Mouse (Mus musculus) CH12F3 (cell line): ENCODE results near the gene Sp6.

Source experiments
- in situ Hi-C: fragments of 300-500 bp; cut with MboI; formaldehyde crosslinking; loops from 2 replicates; pipeline ENCODE4 v1.14.3; 2020; ENCODE audit warnings: low sequenced_read_pairs

The Sp6 gene

DNA sequence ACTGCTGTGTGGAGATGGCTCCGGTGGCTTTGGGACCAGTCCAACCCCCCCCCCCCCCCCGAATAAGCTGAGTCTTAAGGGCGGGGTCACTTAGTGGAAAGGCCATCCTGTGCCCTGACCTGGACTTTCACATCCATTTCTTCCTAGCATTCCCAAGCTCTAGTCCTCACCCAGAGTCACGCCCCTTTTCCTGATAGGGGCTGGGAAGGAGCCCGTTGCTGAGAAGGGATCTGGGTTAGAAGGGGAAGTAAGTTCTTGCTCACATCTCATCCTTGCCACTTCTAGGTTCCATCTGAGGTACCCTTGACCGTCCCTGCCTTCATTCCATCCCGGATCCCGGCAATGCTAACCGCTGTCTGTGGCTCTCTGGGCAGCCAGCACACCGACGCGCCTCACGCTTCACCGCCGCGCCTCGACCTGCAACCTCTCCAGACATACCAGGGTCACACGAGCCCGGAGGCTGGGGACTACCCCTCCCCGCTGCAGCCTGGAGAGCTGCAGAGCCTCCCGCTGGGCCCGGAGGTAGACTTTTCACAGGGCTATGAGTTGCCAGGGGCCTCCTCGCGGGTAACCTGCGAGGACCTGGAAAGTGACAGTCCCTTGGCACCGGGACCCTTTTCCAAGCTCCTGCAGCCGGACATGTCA is 8.0 kb downstream of the Sp6 start:
- in situ Hi-C loops: loop anchor here (5.0 kb wide), 1 partner anchor 34 kb away; no protein-coding TSS in a partner anchor

GRCm38 (mm10) chr11:97021873-97022484 is 8.8 kb downstream of the Sp6 start:
- in situ Hi-C loops: loop anchor here (5.0 kb wide), 1 partner anchor 35 kb away; no protein-coding TSS in a partner anchor

GRCm38 (mm10) chr11:97024977-97025376 is 11.8 kb downstream of the Sp6 start:
- in situ Hi-C loops: loop anchor here (5.0 kb wide), 1 partner anchor 38 kb away; no protein-coding TSS in a partner anchor

GRCm38 (mm10) chr11:97025721-97026344 is 12.6 kb downstream of the Sp6 start:
- in situ Hi-C loops: no loop called here

GRCm38 (mm10) chr11:97029686-97030417 is 16.7 kb downstream of the Sp6 start, which contains the start of gene Scrn2:
Gene Scrn2, plus strand, starts transcription at chr11:97029938.
- in situ Hi-C loops: no loop called here

- in situ Hi-C loops: no loop called here
Observed at GRCm38 (mm10) chr11:97030426-97030825, 17.2 kb downstream of the Sp6 start.

GRCm38 (mm10) chr11:97031977-97032376 is 18.8 kb downstream of the Sp6 start:
- in situ Hi-C loops: no loop called here

- in situ Hi-C loops: no loop called here
Observed at GRCm38 (mm10) chr11:97032499-97032898, 19.3 kb downstream of the Sp6 start.

DNA sequence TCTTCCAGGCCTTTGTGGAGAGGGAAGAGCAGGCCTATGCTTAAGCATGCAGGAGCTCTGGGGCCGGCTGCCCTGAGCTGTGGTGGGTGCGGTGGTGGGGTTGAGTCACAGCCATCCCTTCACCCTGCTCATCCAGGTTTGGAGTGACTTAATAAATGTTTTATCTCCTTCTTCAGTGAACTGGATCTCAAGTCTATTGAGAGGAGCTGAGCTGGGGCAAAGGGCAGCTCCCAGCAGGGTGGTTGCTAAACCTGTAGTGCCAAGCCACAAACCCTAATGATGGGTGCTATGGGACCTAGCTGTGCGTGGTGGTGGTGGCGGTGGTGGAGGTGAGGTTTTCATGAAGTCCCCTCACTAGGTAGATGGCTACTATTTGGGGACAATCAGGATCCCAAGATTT is 20.6 kb downstream of the Sp6 start:
- in situ Hi-C loops: no loop called here

DNA sequence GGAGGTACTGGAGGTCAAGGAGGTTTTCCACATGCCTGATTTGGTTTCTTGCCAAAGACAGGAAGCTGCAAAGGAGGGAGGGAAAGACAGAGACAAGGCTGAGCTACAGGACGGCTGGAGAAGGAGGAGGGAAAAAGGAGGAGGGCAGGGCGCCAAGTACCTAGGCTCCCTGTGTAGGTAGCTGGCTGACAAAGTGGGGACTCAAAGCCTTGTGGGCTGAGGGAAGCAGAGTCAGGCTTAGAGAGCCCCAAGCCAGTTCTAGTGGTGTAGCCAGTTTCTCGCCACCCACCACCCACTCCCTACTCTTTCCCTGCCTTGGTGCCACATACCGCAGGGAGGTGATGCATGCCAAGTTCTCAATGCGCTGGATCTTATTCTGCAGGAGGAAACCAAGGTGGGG is 22.9 kb downstream of the Sp6 start:
- in situ Hi-C loops: no loop called here

DNA sequence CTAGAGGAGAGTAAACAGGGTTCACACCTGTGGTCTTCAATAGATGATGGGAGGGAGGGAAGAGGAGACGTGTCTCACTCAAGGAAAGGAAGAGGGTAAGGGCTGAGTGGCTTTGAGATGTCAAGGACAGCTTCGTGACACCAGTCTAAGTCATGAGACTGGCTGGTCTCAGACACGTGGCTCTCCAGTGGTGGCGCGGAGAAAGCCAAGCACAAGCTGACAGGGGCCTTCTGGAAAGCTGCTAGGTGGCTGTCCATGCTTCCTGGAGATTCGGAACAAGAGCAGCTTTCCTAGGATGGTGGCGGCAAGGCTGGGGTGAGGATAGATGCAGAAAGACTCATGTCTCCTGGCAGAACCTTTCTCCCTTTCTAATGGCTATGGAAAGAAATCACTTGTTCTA is 25.7 kb downstream of the Sp6 start:
- in situ Hi-C loops: no loop called here

DNA sequence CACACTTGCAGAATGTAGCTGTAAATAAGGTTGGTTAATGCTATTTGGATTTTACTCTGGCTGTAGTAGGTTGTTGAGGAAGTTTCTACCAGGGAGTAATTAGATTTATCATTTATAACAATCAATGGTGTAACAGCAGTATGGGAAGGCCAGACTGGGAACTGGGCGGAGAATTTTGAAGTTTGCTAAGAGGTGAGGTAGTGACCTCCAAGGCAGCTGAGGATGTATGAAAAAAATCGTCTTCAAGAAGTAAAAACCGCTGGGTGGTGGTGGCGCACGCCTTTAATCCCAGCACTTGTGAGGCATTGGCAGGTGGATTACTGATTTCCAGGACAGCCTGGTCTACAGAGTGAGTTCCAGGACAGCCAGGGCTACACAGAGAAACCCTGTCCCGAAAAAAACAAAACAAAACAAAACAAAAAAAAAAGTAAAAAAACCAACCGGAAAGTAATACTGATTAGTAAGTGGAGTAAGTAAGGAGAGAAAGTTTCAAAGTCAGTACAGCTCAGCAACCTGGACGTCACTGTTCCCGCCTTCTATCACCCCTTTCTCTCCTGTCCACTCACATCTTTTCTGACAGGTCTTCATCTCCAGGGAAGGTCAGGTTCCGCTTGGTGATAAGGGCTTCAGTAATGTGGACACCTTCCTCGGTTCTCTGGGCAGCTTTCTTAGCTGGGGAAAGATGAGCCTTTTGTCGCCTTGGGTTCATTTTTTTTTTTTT is 27.3 kb downstream of the Sp6 start:
- in situ Hi-C loops: no loop called here

DNA sequence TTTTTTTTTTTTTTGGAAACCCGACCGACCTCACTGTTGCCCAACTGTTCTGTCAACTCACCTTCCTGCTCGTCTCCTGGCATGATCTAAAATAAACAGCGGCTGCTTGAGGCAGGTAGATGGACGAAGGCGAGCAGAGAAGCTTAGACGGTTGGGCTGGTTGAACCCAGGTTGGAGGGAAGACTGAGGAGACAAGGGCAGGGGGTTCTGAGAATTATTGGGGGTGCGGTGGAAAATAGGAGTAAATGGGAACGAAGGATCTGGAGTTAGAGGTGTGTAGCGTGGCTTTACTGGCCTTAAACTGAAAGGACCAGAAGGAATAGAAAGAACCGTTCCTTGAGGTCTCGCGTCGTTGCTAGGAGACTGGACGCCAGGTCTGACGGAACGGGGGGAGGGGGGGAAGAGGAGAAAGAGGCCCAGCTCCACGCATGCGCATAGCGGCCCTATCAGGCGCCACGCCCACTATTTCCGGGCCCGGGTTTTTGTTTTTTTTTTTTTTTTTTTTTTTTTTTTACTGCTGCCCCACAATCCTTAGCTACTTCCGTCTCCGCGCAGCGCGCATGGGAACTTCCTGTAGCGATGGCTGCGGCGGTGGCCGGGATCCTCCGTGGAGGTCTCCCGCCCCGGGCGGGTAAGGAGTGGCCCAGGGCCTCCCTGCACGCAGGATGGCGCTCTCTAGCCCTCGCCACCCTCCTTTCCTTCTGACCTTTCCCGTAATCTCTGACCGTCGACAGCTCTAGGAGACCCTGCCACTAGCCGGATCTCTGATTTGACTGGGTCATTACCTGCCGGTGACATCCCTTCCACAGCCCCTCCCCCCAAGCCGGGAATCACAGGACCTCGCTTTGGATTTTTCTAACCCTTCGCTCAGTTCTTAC is 28.1 kb downstream of the Sp6 start, which contains the start of the genes Lrrc46 and Mrpl10:
TSS of gene Lrrc46 (minus strand) at position 386 of the 878 bp plus-strand sequence.
TSS of gene Mrpl10 (plus strand) at position 539 of the 878 bp plus-strand sequence.
- in situ Hi-C loops: no loop called here

DNA sequence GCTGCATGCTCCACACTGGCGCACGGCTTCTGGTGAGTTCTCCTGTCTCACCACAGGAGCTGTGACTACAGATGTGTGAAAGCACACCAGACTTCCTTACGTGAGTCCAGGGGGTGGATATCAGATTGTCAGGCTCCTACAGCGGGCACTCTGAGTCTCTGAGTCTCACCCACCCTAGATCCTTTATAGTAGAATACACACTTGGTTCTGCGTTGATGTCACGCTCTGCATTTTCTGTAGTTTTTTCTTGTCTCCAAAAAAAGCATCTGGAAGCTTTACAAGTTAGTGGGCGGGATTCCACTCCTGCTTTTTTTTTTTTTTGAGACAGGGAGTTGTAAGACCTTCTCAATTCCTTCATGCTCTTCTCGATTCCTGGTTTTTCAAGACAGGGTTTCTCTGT is 31.7 kb downstream of the Sp6 start:
- in situ Hi-C loops: no loop called here

- in situ Hi-C loops: no loop called here
Observed at GRCm38 (mm10) chr11:97045861-97046260, 32.7 kb downstream of the Sp6 start.

- in situ Hi-C loops: no loop called here
Observed at GRCm38 (mm10) chr11:97048090-97048650, 35.0 kb downstream of the Sp6 start.

GRCm38 (mm10) chr11:97049492-97050085 is 36.4 kb downstream of the Sp6 start:
- in situ Hi-C loops: no loop called here

GRCm38 (mm10) chr11:97050216-97050943 is 37.2 kb downstream of the Sp6 start, which contains the start of gene Osbpl7:
Gene Osbpl7, plus strand, starts transcription at chr11:97050628.
- in situ Hi-C loops: no loop called here
